Mouse (Mus musculus) urinary bladder, adult 18-20 months (tissue): ENCODE results near the gene Cops3.

Experiments
- DNase-seq, 2 experiments: peaks; one replicate each; pipeline ENCODE4 v3.0.0; 2022; ENCODE audit warnings: low spot score in 2 of 2, mixed read lengths in 2 of 2

The Cops3 gene

DNA sequence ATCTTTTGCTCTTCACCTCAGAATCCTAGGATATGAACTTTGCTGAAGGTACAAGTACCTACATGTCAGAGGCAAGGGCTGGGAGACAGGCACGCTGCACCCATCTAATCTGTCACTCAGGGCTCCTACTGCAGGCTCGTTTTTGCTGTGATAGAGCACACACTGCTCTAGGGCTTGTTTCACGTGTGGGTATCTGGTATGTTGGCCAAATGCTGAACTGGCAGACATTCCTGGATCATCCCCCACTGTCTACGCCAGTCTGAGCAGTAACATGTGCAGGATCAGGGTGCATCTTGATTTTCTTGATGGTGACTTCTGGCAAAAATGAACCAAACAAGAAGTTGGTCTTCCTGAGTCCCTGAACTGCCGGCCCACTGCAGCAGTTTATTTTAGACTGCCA, 62.4 kb downstream of the Cops3 start:
- DNase-seq, result no peak

DNA sequence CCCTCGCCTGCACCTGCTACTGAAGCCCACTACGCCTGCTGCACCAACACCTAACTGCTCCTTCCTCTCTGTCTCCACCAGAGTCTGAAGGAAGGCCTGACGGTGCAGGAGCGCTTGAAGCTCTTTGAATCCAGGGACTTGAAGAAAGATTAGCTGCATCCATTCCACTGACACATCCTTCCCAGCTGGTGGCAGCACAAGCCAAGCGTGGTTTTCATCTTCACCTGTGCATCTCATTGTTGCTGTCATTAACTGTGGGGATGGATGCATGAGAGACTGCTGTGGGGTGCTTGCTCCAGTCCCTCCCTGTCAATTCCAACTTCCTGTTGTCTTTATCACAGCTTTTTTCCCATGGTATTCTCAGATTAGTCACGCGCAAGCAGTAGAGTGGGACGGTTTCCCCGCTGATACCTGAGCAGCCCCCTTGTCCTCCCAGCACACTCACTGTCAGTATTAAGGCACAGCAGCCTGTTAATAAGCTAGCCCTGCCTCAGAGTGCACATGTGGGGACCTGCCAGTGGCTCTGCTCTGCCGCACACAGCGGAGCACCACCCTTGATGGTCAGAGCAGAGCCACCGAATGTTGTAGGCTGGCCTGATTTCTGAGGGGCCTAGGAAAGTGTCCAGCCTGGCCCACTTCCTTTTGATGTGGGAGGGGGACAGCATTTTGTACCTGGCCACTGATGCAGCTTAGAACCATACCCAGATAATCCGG, 64.0 kb downstream of the Cops3 start:
- no peak for DNase-seq

- no peak for DNase-seq
Observed at GRCm38 (mm10) chr11:59774522-59774921, 65.1 kb downstream of the Cops3 start.

DNA sequence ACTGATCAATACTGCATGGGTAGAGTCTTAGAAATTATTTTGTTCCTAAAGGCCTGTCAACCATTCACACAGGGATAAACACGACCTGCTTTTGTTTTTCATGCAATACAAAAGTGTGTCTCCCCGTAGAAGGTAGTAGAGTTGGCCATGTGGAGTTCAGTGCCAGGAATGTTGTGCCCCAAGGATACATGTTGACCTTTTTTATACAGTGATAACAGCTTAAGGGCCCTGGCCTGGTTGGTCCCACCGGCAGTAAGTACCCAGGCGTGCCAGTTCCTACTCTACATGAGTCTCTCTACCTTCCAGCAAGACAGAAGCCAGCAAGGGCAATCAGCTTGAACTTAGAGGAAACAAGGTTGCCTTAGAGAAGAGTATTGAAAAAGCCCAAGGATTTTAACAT, 66.7 kb downstream of the Cops3 start:
- no peak for DNase-seq

DNA sequence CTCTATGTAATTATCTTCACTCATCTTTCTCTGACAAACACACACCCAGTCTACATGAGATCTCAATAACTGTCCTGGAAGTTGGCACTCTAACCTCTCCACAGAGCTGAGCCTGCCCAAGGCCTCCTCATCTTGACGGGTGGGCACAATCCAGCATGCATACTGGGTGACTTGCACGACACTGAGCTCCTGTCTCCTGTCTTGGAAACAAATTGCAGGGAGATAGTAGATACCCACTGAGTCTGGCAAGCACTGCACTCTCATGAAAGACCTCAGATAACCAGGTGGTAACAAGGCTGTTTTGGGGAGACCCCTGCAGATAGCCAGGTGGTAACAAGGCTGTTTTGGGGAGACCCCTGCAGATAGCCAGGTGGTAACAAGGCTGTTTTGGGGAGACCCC, 67.3 kb downstream of the Cops3 start:
- no peak for DNase-seq

- DNase-seq, result no peak
Observed at GRCm38 (mm10) chr11:59770753-59771152, 68.9 kb downstream of the Cops3 start.

GRCm38 (mm10) chr11:59769738-59770137, 69.9 kb downstream of the Cops3 start:
- no peak for DNase-seq

- DNase-seq, result no peak
Observed at GRCm38 (mm10) chr11:59769307-59769706, 70.3 kb downstream of the Cops3 start.
